Mouse (Mus musculus) stomach, embryonic 16.5 days (tissue): ENCODE results near the gene Ctbp2. TPM values are rescaled to one million over a fixed set of nuclear protein-coding genes. Genes with fewer than 3 reads are reported as not detected.
A peak's percentile ranks its signal among the peaks of the same experiment; 100 is the strongest.

Experiments
- ATAC-seq: fragments of 200-750 bp; cut with Nextera tagmentation; 2 replicates; pipeline ENCODE4 v1.8.0; 2017; ENCODE audit warnings: moderate number of reproducible peaks, moderate TSS enrichment; ENCODE audit not compliant: insufficient read depth, low FRiP score
- H3K27ac ChIP-seq: fragments of 300-500 bp; sonication (generic); 2 replicates; pipeline ENCODE4 v1.5.1; 2014; ENCODE audit warnings: low read length
- H3K27me3 ChIP-seq: fragments of 300-500 bp; sonication (generic); 2 replicates; pipeline ENCODE4 v1.6.1; 2014; ENCODE audit warnings: low read length, control low read depth, mixed read lengths; ENCODE audit not compliant: control insufficient read depth, insufficient read depth
- H3K36me3 ChIP-seq: fragments of 300-500 bp; sonication (generic); 2 replicates; pipeline ENCODE4 v1.6.1; 2014; ENCODE audit warnings: low read length; ENCODE audit not compliant: control insufficient read depth, insufficient read depth
- H3K4me1 ChIP-seq: fragments of 300-500 bp; sonication (generic); 2 replicates; pipeline ENCODE4 v1.6.1; 2014; ENCODE audit warnings: low read length, control low read depth, mixed read lengths; ENCODE audit not compliant: control insufficient read depth, insufficient read depth
- H3K4me2 ChIP-seq: fragments of 300-500 bp; sonication (generic); 2 replicates; pipeline ENCODE4 v1.6.1; 2014; ENCODE audit warnings: low read depth, low read length, mixed read lengths
- H3K4me3 ChIP-seq: fragments of 300-500 bp; sonication (generic); replicated peaks from 2 replicates; pipeline ENCODE4 v1.5.1; 2014; ENCODE audit warnings: mild to moderate bottlenecking, low read length
- H3K9ac ChIP-seq: fragments of 300-500 bp; sonication (generic); 2 replicates; pipeline ENCODE4 v1.6.1; 2014; ENCODE audit warnings: low read length
- H3K9me3 ChIP-seq: fragments of 300-500 bp; sonication (generic); replicated peaks from 2 replicates; pipeline ENCODE4 v1.6.1; 2016; ENCODE audit warnings: low read length, control low read depth; ENCODE audit not compliant: control insufficient read depth
- WGBS: fragments of 180-500 bp; shearing (Covaris S2); extraction: QIAGEN DNeasy Blood & Tissue Kit; methylation state at CpG from one replicate; pipeline ENCODE4 v1.1.7; 2014; 5-methylcytosine and 5-hydroxymethylcytosine counted together
- polyA plus RNA-seq: library from polyadenylated mRNA; unstranded; fragments of >200 nt; fragmentation: Nextera tagmentation; extraction: Ambion mirVana; gene quantifications from 2 replicates; pipeline ENCODE4 v1.2.1, GENCODE M21; 2015

The Ctbp2 gene
- polyA plus RNA-seq, 1 experiment from 2014 or later = 72.6 TPM

- Histone ChIP-seq H3K4me2 (no peak overlapping the region), H3K27ac (peak overlapping the region; percentile 47; the same call in 1 of the 2 replicates), H3K27me3 (no peaks in the 10 kb centered on the region), H3K4me1 (peaks cover 71% of the 10 kb centered on the region), H3K36me3 (no peaks in the 10 kb centered on the region), H3K9ac (no peak overlapping the region), H3K4me3 (no peak overlapping the region), H3K9me3 (no peaks in the 10 kb centered on the region)
- no peak for ATAC-seq
- WGBS = 36% methylated on average over 14 of the region's 14 CpGs
Measured at GRCm38 (mm10) chr7:133012637-133013366, 111.4 kb downstream of the Ctbp2 start.

- no peaks in the 10 kb centered on the region for H3K9me3 ChIP-seq
- H3K27ac ChIP-seq = no peak overlapping the region
- H3K36me3 ChIP-seq = no peaks in the 10 kb centered on the region
- H3K4me1 ChIP-seq = peaks cover 82% of the 10 kb centered on the region
- H3K9ac ChIP-seq = no peak overlapping the region
- no peak overlapping the region for H3K4me2 ChIP-seq
- ATAC-seq = no peak
- WGBS = 31% methylated on average over 4 of the region's 4 CpGs
- no peaks in the 10 kb centered on the region for H3K27me3 ChIP-seq
- no peak overlapping the region for H3K4me3 ChIP-seq
Measured at GRCm38 (mm10) chr7:133011611-133012010, 112.5 kb downstream of the Ctbp2 start.

GRCm38 (mm10) chr7:133011191-133011590 lies 113.0 kb downstream of the Ctbp2 start:
- 14% methylated on average over 5 of the region's 5 CpGs for WGBS
- Histone ChIP-seq H3K9me3 (no peaks in the 10 kb centered on the region), H3K9ac (no peak overlapping the region), H3K4me3 (no peak overlapping the region), H3K27ac (peak overlapping the region; percentile 68), H3K36me3 (no peaks in the 10 kb centered on the region), H3K4me1 (peaks cover 78% of the 10 kb centered on the region), H3K4me2 (no peak overlapping the region), H3K27me3 (no peaks in the 10 kb centered on the region)
- ATAC-seq = peak; percentile 21; the same call in 1 of the 2 replicates

- no peaks in the 10 kb centered on the region for H3K27me3 ChIP-seq
- no peaks in the 10 kb centered on the region for H3K9me3 ChIP-seq
- peak overlapping the region; percentile 68; the same call in 1 of the 2 replicates for H3K27ac ChIP-seq
Measured at GRCm38 (mm10) chr7:133010477-133010876, 113.7 kb downstream of the Ctbp2 start.

GRCm38 (mm10) chr7:133009676-133010075 lies 114.5 kb downstream of the Ctbp2 start:
- no peak overlapping the region for H3K4me2 ChIP-seq
- no peak overlapping the region for H3K4me3 ChIP-seq
- no peak overlapping the region for H3K27ac ChIP-seq
- ATAC-seq = no peak
- H3K36me3 ChIP-seq = no peaks in the 10 kb centered on the region
- no peaks in the 10 kb centered on the region for H3K9me3 ChIP-seq
- WGBS = 82% methylated on average over 8 of the region's 8 CpGs
- no peak overlapping the region for H3K9ac ChIP-seq
- H3K4me1 ChIP-seq = peaks cover 71% of the 10 kb centered on the region
- H3K27me3 ChIP-seq = no peaks in the 10 kb centered on the region

More at GRCm38 (mm10) chr7:133010477-133010876, 113.7 kb downstream of the Ctbp2 start:
- H3K4me1 ChIP-seq = peaks cover 74% of the 10 kb centered on the region
- H3K4me2 ChIP-seq = no peak overlapping the region
- no peak for ATAC-seq
- H3K36me3 ChIP-seq = no peaks in the 10 kb centered on the region
- H3K4me3 ChIP-seq = no peak overlapping the region
- H3K9ac ChIP-seq = no peak overlapping the region
- WGBS = 67% methylated on average over 3 of the region's 3 CpGs

GRCm38 (mm10) chr7:133008663-133009062 lies 115.5 kb downstream of the Ctbp2 start:
- no peaks in the 10 kb centered on the region for H3K27me3 ChIP-seq
- no peak overlapping the region for H3K4me2 ChIP-seq
- no peak for ATAC-seq
- no peaks in the 10 kb centered on the region for H3K9me3 ChIP-seq
- no peak overlapping the region for H3K9ac ChIP-seq
- 88% methylated on average over 4 of the region's 4 CpGs for WGBS
- no peak overlapping the region for H3K4me3 ChIP-seq
- H3K36me3 ChIP-seq = no peaks in the 10 kb centered on the region
- H3K4me1 ChIP-seq = peaks cover 70% of the 10 kb centered on the region
- no peak overlapping the region for H3K27ac ChIP-seq

GRCm38 (mm10) chr7:133007343-133007742 lies 116.8 kb downstream of the Ctbp2 start:
- Histone ChIP-seq H3K27ac (peak overlapping the region; percentile 40), H3K9ac (0 out of 2 replicates have a peak overlapping the region, but pooled peaks have one; percentile 24), H3K4me1 (peaks cover 64% of the 10 kb centered on the region), H3K9me3 (no peaks in the 10 kb centered on the region), H3K4me2 (no peak overlapping the region), H3K36me3 (no peaks in the 10 kb centered on the region), H3K4me3 (no peak overlapping the region), H3K27me3 (no peaks in the 10 kb centered on the region)
- WGBS = 45% methylated on average over 11 of the region's 11 CpGs
- ATAC-seq = 0 out of 2 replicates have a peak, but pooled peaks have one; percentile 43

GRCm38 (mm10) chr7:133005772-133006171 lies 118.4 kb downstream of the Ctbp2 start:
- Histone ChIP-seq H3K9me3 (no peaks in the 10 kb centered on the region), H3K4me3 (no peak overlapping the region), H3K9ac (no peak overlapping the region), H3K27ac (no peak overlapping the region; the same call in 1 of the 2 replicates), H3K4me2 (no peak overlapping the region), H3K36me3 (no peaks in the 10 kb centered on the region), H3K27me3 (no peaks in the 10 kb centered on the region), H3K4me1 (peaks cover 48% of the 10 kb centered on the region)
- 68% methylated on average over 7 of the region's 7 CpGs for WGBS
- ATAC-seq = no peak

GRCm38 (mm10) chr7:133003421-133003820 lies 120.7 kb downstream of the Ctbp2 start:
- WGBS = 14% methylated on average over 3 of the region's 3 CpGs
- Histone ChIP-seq H3K9me3 (no peaks in the 10 kb centered on the region), H3K27ac (no peak overlapping the region), H3K4me3 (no peak overlapping the region), H3K4me2 (no peak overlapping the region), H3K4me1 (peaks cover 38% of the 10 kb centered on the region), H3K27me3 (no peaks in the 10 kb centered on the region), H3K9ac (no peak overlapping the region), H3K36me3 (peaks cover 6% of the 10 kb centered on the region; the same call in 1 of the 2 replicates)
- peak; percentile 30; the same call in 1 of the 2 replicates for ATAC-seq
